Mouse (Mus musculus) hindbrain, embryonic 11.5 days (tissue): ENCODE results near the gene Mapk10. TPM values are rescaled to one million over a fixed set of nuclear protein-coding genes. Genes with fewer than 3 reads are reported as not detected.

Experiments
- ATAC-seq: fragments of 200-750 bp; cut with Nextera tagmentation; 2 replicates; pipeline ENCODE4 v1.8.0; 2017; ENCODE audit warnings: mild to moderate bottlenecking, moderate TSS enrichment, moderate library complexity; ENCODE audit not compliant: low FRiP score
- DNase-seq: peaks from one replicate; pipeline ENCODE4 v3.0.0-alpha.2; 2015; ENCODE audit warnings: low spot score
- H3K27ac ChIP-seq: fragments of 300-500 bp; sonication (generic); 2 replicates; pipeline ENCODE4 v1.5.1; 2014; ENCODE audit warnings: mild to moderate bottlenecking, low read depth, low read length
- H3K27me3 ChIP-seq: fragments of 300-500 bp; sonication (generic); 2 replicates; pipeline ENCODE4 v1.6.1; 2014; ENCODE audit warnings: mild to moderate bottlenecking, low read length, moderate library complexity, mixed read lengths; ENCODE audit not compliant: control insufficient read depth, insufficient read depth
- H3K36me3 ChIP-seq: fragments of 300-500 bp; sonication (generic); 2 replicates; pipeline ENCODE4 v1.6.1; 2014; ENCODE audit warnings: mild to moderate bottlenecking, low read length, moderate library complexity, mixed read lengths; ENCODE audit not compliant: control insufficient read depth, insufficient read depth
- H3K4me1 ChIP-seq: fragments of 300-500 bp; sonication (generic); replicated peaks from 2 replicates; pipeline ENCODE4 v1.6.1; 2014; ENCODE audit warnings: low read length, mixed read lengths; ENCODE audit not compliant: control insufficient read depth, insufficient read depth
- H3K4me2 ChIP-seq: fragments of 300-500 bp; sonication (generic); replicated peaks from 2 replicates; pipeline ENCODE4 v1.6.1; 2014; ENCODE audit warnings: mild to moderate bottlenecking, low read depth, low read length
- H3K4me3 ChIP-seq: fragments of 300-500 bp; sonication (generic); 2 replicates; pipeline ENCODE4 v1.5.1; 2014; ENCODE audit warnings: low read depth, low read length
- H3K9ac ChIP-seq: fragments of 300-500 bp; sonication (generic); 2 replicates; pipeline ENCODE4 v1.6.1; 2014; ENCODE audit warnings: low read depth, low read length
- H3K9me3 ChIP-seq: fragments of 300-500 bp; sonication (generic); 2 replicates; pipeline ENCODE4 v1.6.1; 2016; ENCODE audit warnings: low read length; ENCODE audit not compliant: control insufficient read depth
- WGBS: fragments of 180-500 bp; shearing (Covaris S2); extraction: QIAGEN DNeasy Blood & Tissue Kit; methylation state at CpG from one replicate; pipeline ENCODE4 v1.1.7; 2014; 5-methylcytosine and 5-hydroxymethylcytosine counted together
- polyA plus RNA-seq: library from polyadenylated mRNA; unstranded; fragments of >200 nt; fragmentation: Nextera tagmentation; extraction: Ambion mirVana; gene quantifications from 2 replicates; pipeline ENCODE4 v1.2.1, GENCODE M21; 2014

The Mapk10 gene
- polyA plus RNA-seq, 1 experiment from 2014 or later, result 72.2 TPM

GRCm38 (mm10) chr5:103209486-103209885 is 1.6 kb downstream of the Mapk10 start:
- H3K36me3 ChIP-seq, result no peaks in the 10 kb centered on the region
- no peaks in the 10 kb centered on the region for H3K4me1 ChIP-seq
- H3K27me3 ChIP-seq, result no peaks in the 10 kb centered on the region
- no peak for DNase-seq
- H3K4me3 ChIP-seq, result peak overlapping the region; percentile 44
- peak overlapping the region; percentile 48; the same call in 1 of the 2 replicates for H3K9ac ChIP-seq
- peak overlapping the region; percentile 54 for H3K4me2 ChIP-seq
- WGBS, result 68% methylated on average over 6 of the region's 6 CpGs
- no peak for ATAC-seq
- no peaks in the 10 kb centered on the region for H3K9me3 ChIP-seq
- H3K27ac ChIP-seq, result peak overlapping the region; percentile 13; the same call in 1 of the 2 replicates

GRCm38 (mm10) chr5:103208869-103209268 is 2.3 kb downstream of the Mapk10 start:
- DNase-seq, result peak; percentile 49
- peak overlapping the region; percentile 54 for H3K4me2 ChIP-seq
- no peak overlapping the region for H3K27ac ChIP-seq
- H3K4me3 ChIP-seq, result peak overlapping the region; percentile 44
- WGBS, result 50% methylated on average over 8 of the region's 8 CpGs
- H3K36me3 ChIP-seq, result no peaks in the 10 kb centered on the region
- H3K4me1 ChIP-seq, result no peaks in the 10 kb centered on the region
- no peaks in the 10 kb centered on the region for H3K9me3 ChIP-seq
- no peak for ATAC-seq
- H3K27me3 ChIP-seq, result no peaks in the 10 kb centered on the region
- H3K9ac ChIP-seq, result peak overlapping the region; percentile 23; the same call in 1 of the 2 replicates

- DNase-seq, result no peak
- Histone ChIP-seq H3K9ac (peak overlapping the region; percentile 20; the same call in 1 of the 2 replicates), H3K4me1 (no peaks in the 10 kb centered on the region), H3K4me3 (peak overlapping the region; percentile 44), H3K9me3 (no peaks in the 10 kb centered on the region), H3K27ac (no peak overlapping the region), H3K4me2 (peak overlapping the region; percentile 54), H3K27me3 (no peaks in the 10 kb centered on the region), H3K36me3 (no peaks in the 10 kb centered on the region)
- ATAC-seq, result no peak
- 67% methylated on average over 10 of the region's 10 CpGs for WGBS
Observed at GRCm38 (mm10) chr5:103208021-103208511, 3.1 kb downstream of the Mapk10 start.

GRCm38 (mm10) chr5:103197796-103198325 is 13.3 kb downstream of the Mapk10 start:
- Histone ChIP-seq H3K4me3 (no peak overlapping the region), H3K27me3 (no peaks in the 10 kb centered on the region), H3K9me3 (no peaks in the 10 kb centered on the region), H3K9ac (no peak overlapping the region), H3K36me3 (no peaks in the 10 kb centered on the region), H3K4me2 (no peak overlapping the region), H3K4me1 (peaks cover 4% of the 10 kb centered on the region; the same call in 1 of the 2 replicates), H3K27ac (no peak overlapping the region)
- DNase-seq, result no peak
- WGBS, result 78% methylated on average over 2 of the region's 2 CpGs
- no peak for ATAC-seq

GRCm38 (mm10) chr5:103194549-103194948 is 16.6 kb downstream of the Mapk10 start:
- no peak for DNase-seq
- no peak overlapping the region for H3K4me2 ChIP-seq
- H3K9ac ChIP-seq, result no peak overlapping the region
- no peak overlapping the region for H3K4me3 ChIP-seq
- ATAC-seq, result peak; percentile 36
- H3K27ac ChIP-seq, result no peak overlapping the region
- no peaks in the 10 kb centered on the region for H3K36me3 ChIP-seq
- H3K27me3 ChIP-seq, result no peaks in the 10 kb centered on the region
- H3K9me3 ChIP-seq, result no peaks in the 10 kb centered on the region
- 44% methylated on average over 6 of the region's 6 CpGs for WGBS
- peaks cover 4% of the 10 kb centered on the region; the same call in 1 of the 2 replicates for H3K4me1 ChIP-seq

GRCm38 (mm10) chr5:103193700-103194099 is 17.4 kb downstream of the Mapk10 start:
- no peak overlapping the region for H3K9ac ChIP-seq
- no peaks in the 10 kb centered on the region for H3K9me3 ChIP-seq
- DNase-seq (no peak), ATAC-seq (no peak)
- WGBS, result 84% methylated on average over 3 of the region's 3 CpGs
- no peaks in the 10 kb centered on the region for H3K36me3 ChIP-seq
- H3K4me3 ChIP-seq, result no peak overlapping the region
- no peak overlapping the region for H3K4me2 ChIP-seq
- no peaks in the 10 kb centered on the region for H3K27me3 ChIP-seq
- peaks cover 4% of the 10 kb centered on the region; the same call in 1 of the 2 replicates for H3K4me1 ChIP-seq
- no peak overlapping the region for H3K27ac ChIP-seq

GRCm38 (mm10) chr5:103191577-103191976 is 19.6 kb downstream of the Mapk10 start:
- Histone ChIP-seq H3K27ac (no peak overlapping the region), H3K4me2 (no peak overlapping the region), H3K4me1 (peaks cover 4% of the 10 kb centered on the region; the same call in 1 of the 2 replicates), H3K27me3 (no peaks in the 10 kb centered on the region), H3K4me3 (no peak overlapping the region), H3K36me3 (no peaks in the 10 kb centered on the region), H3K9ac (no peak overlapping the region), H3K9me3 (peaks cover 3% of the 10 kb centered on the region)
- DNase-seq (peak; percentile 31), ATAC-seq (peak; percentile 62)
- 29% methylated on average over 4 of the region's 4 CpGs for WGBS

GRCm38 (mm10) chr5:103184256-103184655 is 26.9 kb downstream of the Mapk10 start:
- Histone ChIP-seq H3K9me3 (peaks cover 3% of the 10 kb centered on the region), H3K9ac (no peak overlapping the region), H3K4me2 (no peak overlapping the region), H3K4me1 (no peaks in the 10 kb centered on the region), H3K27me3 (no peaks in the 10 kb centered on the region), H3K36me3 (no peaks in the 10 kb centered on the region), H3K4me3 (no peak overlapping the region), H3K27ac (no peak overlapping the region)
- WGBS, result 90% methylated on average over 1 of the region's 1 CpGs
- no peak for ATAC-seq
- no peak for DNase-seq

- Histone ChIP-seq H3K4me1 (no peaks in the 10 kb centered on the region), H3K9ac (no peak overlapping the region), H3K4me3 (no peak overlapping the region), H3K36me3 (no peaks in the 10 kb centered on the region), H3K27me3 (no peaks in the 10 kb centered on the region), H3K9me3 (no peaks in the 10 kb centered on the region; the same call in none of the 2 replicates), H3K4me2 (no peak overlapping the region), H3K27ac (no peak overlapping the region)
- no peak for ATAC-seq
- 88% methylated on average over 10 of the region's 10 CpGs for WGBS
- DNase-seq, result no peak
Observed at GRCm38 (mm10) chr5:103181622-103182021, 29.5 kb downstream of the Mapk10 start.
